Mouse (Mus musculus) E14TG2a.4 (cell line): ENCODE measurements around the gene P3h1.

Source experiments
- CTCF ChIP-seq: conservative IDR thresholded peaks from 2 replicates; pipeline ENCODE4 v1.5.1; 2014; ENCODE audit warnings: low read length
- POU5F1 ChIP-seq: IDR thresholded peaks from 2 replicates; pipeline ENCODE4 v1.6.1; 2014; ENCODE audit warnings: low read length, borderline replicate concordance

- no peak for TF ChIP-seq CTCF
- no peak for TF ChIP-seq POU5F1
Observed at GRCm38 (mm10) chr4:119242571-119242970, 9.9 kb downstream of the P3h1 start.
